Mouse (Mus musculus): Measurements from ENCODE around the gene Bad.

GRCm38 (mm10) chr19:6907094-6907493 lies 34.6 kb upstream of the Bad start:
- TF ChIP-seq CTCF (IDR thresholded peaks at IDR 0.05; ENCODE audit: extremely low read depth, insufficient read length, insufficient replicate concordance, low read depth, low read length), result no peak
- TF ChIP-seq POLR2A (IDR thresholded peaks at IDR 0.05; ENCODE audit: low read depth, low read length), result no peak

Measured in small intestine, adult 2 months (tissue).